ENCODE assay signal across 19 mouse cellular contexts in the genomic region with DNA sequence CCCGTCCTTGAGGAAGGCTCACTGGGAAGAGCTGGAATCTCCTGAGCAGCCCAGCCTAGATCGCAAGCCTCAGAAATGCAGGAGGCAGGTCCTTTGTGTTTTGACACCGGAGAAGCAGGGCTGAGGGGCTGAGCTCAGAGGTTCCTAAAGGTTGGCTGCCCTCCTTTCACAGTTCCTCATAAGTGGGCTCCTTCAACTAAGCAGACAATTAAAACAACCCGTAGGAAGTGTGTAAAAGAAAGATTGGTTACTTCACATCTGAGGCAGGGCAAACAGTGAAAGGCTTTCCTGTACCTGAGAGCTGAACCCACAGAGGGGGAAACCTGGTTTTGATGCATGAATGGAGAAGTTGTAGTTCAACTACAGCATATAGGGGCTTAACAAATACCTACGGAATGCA.
"Had no signal": no experiment of that assay in that cellular context is flagged by ENCODE, and none has a peak within 500 bp of the region (broad histone marks: within the 10 kb centered on the region; RNA-seq: fewer than 3 reads in every experiment).

No protein-coding gene starts in this region.

- H3K9me3 ChIP-seq: liver, embryonic 13.5 days; liver, embryonic 15.5 days; midbrain, embryonic 10.5 days; midbrain, embryonic 12.5 days; neural tube, embryonic 13.5 days; neural tube, embryonic 15.5 days had no signal

- ATAC-seq: midbrain, embryonic 16.5 days had no signal

- H3K4me1 ChIP-seq: liver, embryonic 13.5 days; liver, embryonic 15.5 days; midbrain, embryonic 10.5 days; midbrain, embryonic 12.5 days; neural tube, embryonic 13.5 days; neural tube, embryonic 15.5 days had no signal

- H3K9ac ChIP-seq: liver, embryonic 13.5 days; liver, embryonic 15.5 days; lung, embryonic 14.5 days; midbrain, embryonic 12.5 days; neural tube, embryonic 13.5 days; neural tube, embryonic 15.5 days had no signal

- H3K27me3 ChIP-seq: liver, embryonic 15.5 days; midbrain, embryonic 12.5 days had no signal

- H3K27ac ChIP-seq: liver, embryonic 13.5 days; liver, embryonic 15.5 days; midbrain, embryonic 10.5 days; midbrain, embryonic 12.5 days; neural tube, embryonic 13.5 days; neural tube, embryonic 15.5 days had no signal

- H3K36me3 ChIP-seq: liver, embryonic 13.5 days; liver, embryonic 15.5 days; midbrain, embryonic 10.5 days; midbrain, embryonic 12.5 days; neural tube, embryonic 13.5 days; neural tube, embryonic 15.5 days had no signal

- DNase-seq: liver, embryonic 13.5 days; lung, adult 18-20 months; lung, embryonic 14.5 days; lung, postnatal 10 days; midbrain, embryonic 14.5 days; retina, postnatal 1 day; right cerebral cortex, adult 18-20 months; right cerebral cortex, postnatal 25 days; spleen, adult 18-20 months; thymus, adult 2 months; thymus, postnatal 25 days; thymus, postnatal 4 days had no signal

- H3K4me3 ChIP-seq: liver, embryonic 13.5 days; liver, embryonic 15.5 days; midbrain, embryonic 10.5 days; midbrain, embryonic 12.5 days; myocyte; neural tube, embryonic 13.5 days; neural tube, embryonic 15.5 days had no signal

- H3K4me2 ChIP-seq: liver, embryonic 13.5 days; liver, embryonic 15.5 days; lung, embryonic 14.5 days; midbrain, embryonic 12.5 days; neural tube, embryonic 13.5 days; neural tube, embryonic 15.5 days had no signal
